Mouse (Mus musculus): ENCODE data around the gene Ppig.

Gene Ppig

GRCm38 (mm10) chr2:69763340-69763739, 41.0 kb downstream of the Ppig start:
- peak; percentile 9 for DNase-seq (ENCODE audit: low read depth, low spot score)

GRCm38 (mm10) chr2:69764716-69765115, 42.4 kb downstream of the Ppig start:
- DNase-seq (ENCODE audit: low read depth, low spot score), result no peak

GRCm38 (mm10) chr2:69773331-69773730, 51.0 kb downstream of the Ppig start:
- DNase-seq (ENCODE audit: low read depth, low spot score), result peak; percentile 66

- peak; percentile 60 for DNase-seq (ENCODE audit: low read depth, low spot score)
Observed at GRCm38 (mm10) chr2:69777985-69778835, 55.9 kb downstream of the Ppig start.

- peak; percentile 46 for DNase-seq (ENCODE audit: low read depth, low spot score)
Observed at GRCm38 (mm10) chr2:69778836-69779177, 56.5 kb downstream of the Ppig start.

- no peak for DNase-seq (ENCODE audit: low read depth, low spot score)
Observed at GRCm38 (mm10) chr2:69788974-69789373, 66.6 kb downstream of the Ppig start.

- peak; percentile 99 for DNase-seq (ENCODE audit: low read depth, low spot score)
Observed at GRCm38 (mm10) chr2:69789429-69790069, 67.2 kb downstream of the Ppig start, which contains the start of the genes Ccdc173 and Phospho2. TSS of gene Ccdc173 (minus strand) at chr2:69789575. TSS of gene Phospho2 (plus strand) at chr2:69789623.

- DNase-seq (ENCODE audit: low read depth, low spot score), result peak; percentile 95
Observed at GRCm38 (mm10) chr2:69790285-69790684, 67.9 kb downstream of the Ppig start.

- DNase-seq (ENCODE audit: low read depth, low spot score), result no peak
Observed at GRCm38 (mm10) chr2:69790722-69791121, 68.4 kb downstream of the Ppig start.

GRCm38 (mm10) chr2:69802911-69803312, 80.6 kb downstream of the Ppig start:
- peak; percentile 35 for DNase-seq (ENCODE audit: low read depth, low spot score)

Measured in brain, adult 2 months (tissue).